Mouse (Mus musculus): ENCODE measurements around the gene Cxcl13. TPM values are rescaled to one million over a fixed set of nuclear protein-coding genes. Genes with fewer than 3 reads are reported as not detected.
"Not testable (repeated sequence)": the region's sequence is repeated elsewhere in the genome, so short reads cannot be mapped to it uniquely, and the experiment has no call there.

Gene Cxcl13
- total RNA-seq, 1 experiment from 2014 or later, result not detected

DNA sequence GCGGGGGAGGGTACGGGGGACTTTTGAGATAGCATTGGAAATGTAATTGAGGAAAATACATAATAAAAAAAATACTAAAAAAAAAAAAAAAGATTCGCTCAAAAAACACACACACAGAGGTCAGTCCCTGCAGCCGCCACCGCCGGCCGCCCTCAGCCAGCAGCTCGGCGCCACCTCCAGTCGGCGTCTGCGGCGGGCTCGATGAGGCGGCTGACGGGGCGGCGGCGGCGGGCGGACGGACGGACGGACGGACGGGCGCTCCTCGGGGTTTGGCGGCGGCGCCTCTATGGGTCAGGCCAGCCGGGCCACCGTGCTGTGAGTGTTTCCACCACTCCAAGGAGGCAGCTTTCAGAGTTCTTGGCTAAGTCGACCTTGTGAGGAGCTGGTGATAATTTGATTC, 17.1 kb downstream of the Cxcl13 start:
- not testable (repeated sequence) for ATAC-seq (ENCODE audit: extremely low read depth, insufficient number of reproducible peaks, low FRiP score, poor library complexity, severe bottlenecking)

DNA sequence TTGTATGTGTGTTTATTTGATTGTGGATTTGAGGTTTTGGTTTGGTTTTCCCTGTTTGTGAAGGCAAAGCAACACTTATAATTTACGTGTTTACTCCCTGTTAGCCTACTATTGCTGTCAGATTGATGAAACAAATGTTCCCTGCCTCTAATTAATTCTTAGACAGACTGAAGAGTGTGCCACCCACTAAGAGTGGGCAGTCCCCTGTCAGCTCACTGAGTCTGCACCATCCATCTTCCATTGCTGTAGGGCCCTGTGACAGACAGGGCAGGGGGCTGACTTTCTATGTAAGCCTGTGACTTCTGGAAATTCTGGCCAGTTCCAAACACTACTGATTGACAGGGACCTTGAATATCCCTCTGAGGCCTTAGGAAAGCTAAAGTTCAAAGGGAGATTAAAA, 19.5 kb downstream of the Cxcl13 start:
- ATAC-seq (ENCODE audit: extremely low read depth, insufficient number of reproducible peaks, low FRiP score, poor library complexity, severe bottlenecking), result no peak

DNA sequence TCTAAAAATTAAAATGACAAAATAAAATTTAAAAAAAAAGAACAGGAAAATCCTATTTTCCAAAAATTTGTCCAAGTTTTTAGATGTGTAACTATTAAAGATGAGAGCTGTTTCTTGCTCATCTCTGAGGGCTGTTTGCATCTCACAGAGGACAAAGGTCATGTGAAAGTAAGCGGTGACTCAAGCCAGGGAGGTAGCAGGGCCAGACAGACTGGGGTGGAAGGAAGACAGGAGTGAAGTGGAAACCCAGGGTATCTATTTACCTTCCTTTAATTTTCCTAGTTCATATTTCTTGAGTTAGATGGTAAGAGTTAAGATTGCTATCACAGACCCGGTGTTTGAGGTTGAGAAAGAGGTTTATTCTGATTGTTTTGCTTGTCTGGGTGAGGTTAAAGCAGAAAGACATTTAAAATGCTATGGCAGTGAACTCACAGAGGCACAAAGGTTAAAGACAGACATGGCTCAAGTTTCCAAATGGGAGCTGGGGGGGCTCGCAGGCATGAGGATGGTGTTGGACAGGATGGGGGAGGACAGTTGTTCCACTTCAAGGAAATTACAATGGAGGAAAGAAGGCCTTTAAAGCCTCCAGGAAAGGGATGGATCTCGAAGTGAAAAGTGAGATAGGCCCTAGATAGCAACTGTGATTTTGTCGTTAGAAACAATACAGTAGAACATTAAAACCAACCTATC, 27.2 kb downstream of the Cxcl13 start:
- no peak for ATAC-seq (ENCODE audit: extremely low read depth, insufficient number of reproducible peaks, low FRiP score, poor library complexity, severe bottlenecking)

DNA sequence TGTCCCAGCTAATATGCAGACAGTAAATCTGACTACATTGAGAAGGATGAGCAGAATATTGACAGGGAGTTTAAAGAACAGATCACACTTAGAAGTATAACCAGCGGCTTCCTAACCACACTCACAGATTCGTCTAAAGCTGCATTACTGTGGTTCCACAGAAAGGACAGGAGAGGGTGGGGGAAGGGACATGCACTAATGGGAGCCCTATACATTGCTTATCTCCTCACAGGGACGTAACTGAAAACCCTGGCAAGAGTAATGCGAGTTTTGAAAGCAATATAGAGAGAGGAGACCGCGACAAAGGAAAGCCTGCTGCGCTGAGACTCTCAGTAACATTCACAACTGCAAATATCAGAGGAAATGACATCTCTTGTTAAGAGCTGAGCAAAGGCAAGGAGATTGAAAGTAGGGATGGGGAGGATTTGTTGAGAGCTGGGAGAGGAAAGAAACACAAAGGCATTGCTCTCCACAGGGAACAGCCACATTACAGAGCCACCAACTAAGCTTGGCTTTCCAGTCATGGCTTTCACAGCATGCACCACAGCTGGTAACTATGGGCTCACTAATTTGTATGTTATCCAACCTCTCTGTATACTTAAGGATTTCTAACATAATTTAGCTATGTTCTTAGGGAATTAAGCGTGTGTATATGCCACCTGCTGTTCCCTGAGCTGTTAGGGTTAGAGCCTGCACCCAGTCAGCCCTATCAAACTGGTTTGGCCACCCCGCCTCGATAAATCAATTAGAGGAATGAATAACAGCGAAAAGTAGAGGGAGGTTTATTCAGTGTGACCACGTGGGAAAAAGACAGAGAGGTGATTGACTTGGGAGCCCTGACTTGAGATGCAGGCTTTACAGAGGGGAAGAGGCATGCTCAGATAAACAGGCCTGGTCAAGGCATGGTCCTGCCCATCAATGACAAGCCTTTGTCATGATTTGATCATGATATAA, 34.9 kb downstream of the Cxcl13 start:
- ATAC-seq (ENCODE audit: extremely low read depth, insufficient number of reproducible peaks, low FRiP score, poor library complexity, severe bottlenecking), result no peak

DNA sequence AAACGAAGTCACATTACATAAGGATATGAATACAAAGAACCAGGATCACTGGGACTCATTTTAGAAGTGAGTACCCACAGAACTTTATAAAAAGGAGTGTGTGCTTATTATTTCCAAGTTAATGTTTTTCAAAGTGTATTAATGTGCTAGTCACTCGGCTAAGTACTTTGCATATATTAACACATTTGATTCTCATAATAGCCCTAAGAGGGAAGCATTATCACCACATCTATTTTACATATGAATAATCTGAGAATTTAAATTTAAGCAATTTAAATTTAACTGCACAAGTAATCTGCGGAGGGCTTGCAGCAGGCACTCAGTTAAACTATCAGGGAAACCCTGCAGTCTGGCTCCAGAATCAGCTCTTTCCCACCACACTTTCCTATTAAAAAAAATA, 40.5 kb downstream of the Cxcl13 start:
- ATAC-seq (ENCODE audit: extremely low read depth, insufficient number of reproducible peaks, low FRiP score, poor library complexity, severe bottlenecking), result no peak

DNA sequence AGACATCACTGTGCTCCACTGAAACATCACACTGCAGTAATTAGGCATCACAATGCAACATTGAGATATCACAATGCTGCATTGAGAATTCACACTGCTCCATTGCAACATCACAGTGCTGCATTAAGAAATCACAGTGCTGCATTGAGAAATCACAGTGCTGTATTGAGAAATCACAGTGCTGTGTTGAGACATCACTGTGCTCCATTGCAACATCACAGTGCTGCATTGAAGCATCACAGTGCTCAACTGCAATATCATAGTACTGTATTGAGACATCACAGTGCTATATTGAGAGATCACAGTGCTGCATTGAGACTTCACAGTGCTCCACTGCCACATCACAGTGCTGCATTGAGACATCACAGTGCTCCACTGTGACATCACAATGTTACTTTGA, 46.6 kb downstream of the Cxcl13 start:
- ATAC-seq (ENCODE audit: extremely low read depth, insufficient number of reproducible peaks, low FRiP score, poor library complexity, severe bottlenecking), result no peak

DNA sequence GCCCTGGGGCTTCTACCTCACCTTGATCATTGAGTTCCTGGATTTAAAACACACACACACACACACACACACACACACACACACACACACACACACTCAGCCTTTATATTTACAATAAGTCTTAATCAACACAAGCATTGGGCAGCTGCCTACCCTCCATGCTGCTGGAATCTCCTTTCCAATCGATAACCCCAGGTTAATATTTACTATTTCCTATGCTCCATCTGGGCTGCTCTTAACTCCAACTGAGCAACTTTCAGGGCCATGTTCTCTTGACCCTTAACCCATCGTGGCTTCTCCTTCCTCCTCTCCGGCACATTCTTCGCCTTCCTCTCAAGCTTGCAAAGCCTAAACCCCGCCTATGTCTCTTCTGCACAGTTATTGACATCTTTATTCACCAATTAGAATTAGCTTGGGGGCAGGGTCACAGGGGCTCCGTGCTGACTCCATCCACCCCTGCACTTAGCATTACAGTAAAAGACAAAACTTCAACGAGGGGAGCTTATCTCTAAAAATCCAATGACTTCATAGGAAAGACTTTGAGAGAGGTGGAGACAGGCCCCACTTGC, 51.6 kb downstream of the Cxcl13 start:
- ATAC-seq (ENCODE audit: extremely low read depth, insufficient number of reproducible peaks, low FRiP score, poor library complexity, severe bottlenecking), result no peak

DNA sequence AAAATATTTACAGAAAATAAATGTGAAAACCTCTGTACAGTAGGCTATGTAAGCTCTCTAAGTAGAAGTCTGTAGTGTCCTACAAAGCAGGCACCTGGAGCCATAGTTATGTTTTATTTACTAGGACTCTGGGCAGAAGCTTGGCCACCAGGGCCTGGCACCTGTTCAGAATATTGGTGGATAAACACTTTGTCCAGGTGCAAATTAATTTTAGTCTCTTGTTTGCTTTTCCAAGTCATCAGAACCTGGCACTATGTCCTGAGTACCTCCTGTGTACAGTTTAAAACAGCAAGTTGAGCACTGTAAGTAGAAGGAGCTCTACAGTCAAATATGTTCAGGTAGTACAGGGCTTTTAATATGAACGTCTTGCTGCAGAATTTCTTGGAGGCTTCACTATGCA, 52.3 kb downstream of the Cxcl13 start:
- ATAC-seq (ENCODE audit: extremely low read depth, insufficient number of reproducible peaks, low FRiP score, poor library complexity, severe bottlenecking), result no peak

Other genes with a start within 250 kb of the Cxcl13 start
- not detected in 2 replicates for gene Gm7978, start 220.8 kb upstream of the Cxcl13 start, total RNA-seq (2017)
- not detected in 2 replicates for gene Gm7982, start 214.9 kb upstream of the Cxcl13 start, total RNA-seq (2017)
- not detected in 2 replicates for gene E330014E10Rik, start 181.0 kb upstream of the Cxcl13 start, total RNA-seq (2017)
- 108 and 135 TPM in 2 replicates for gene Cnot6l, start 207.2 kb downstream of the Cxcl13 start, total RNA-seq (2017)